Mouse (Mus musculus) CH12.LX (cell line): ENCODE measurements around the gene Nmt2. TPM values are rescaled to one million over a fixed set of nuclear protein-coding genes. Genes with fewer than 3 reads are reported as not detected.

ENCODE experiments used
- DNase-seq: peaks from one replicate; pipeline ENCODE4 v3.0.0-alpha.2; 2013; ENCODE audit errors: extremely low read depth
- H3K27ac ChIP-seq: 2 replicates; pipeline ENCODE4 v1.5.1; 2012; ENCODE audit warnings: low read depth, mild to moderate bottlenecking, control low read depth, moderate library complexity; ENCODE audit not compliant: insufficient read depth
- H3K27me3 ChIP-seq: replicated peaks from 2 replicates; pipeline ENCODE3; 2012; ENCODE audit warnings: inconsistent platforms
- H3K36me3 ChIP-seq, 2 experiments: replicated peaks in 1 of 2; 2 replicates each; pipeline versions ENCODE3 to v1.6.1; 2012; ENCODE audit warnings: inconsistent platforms in 1 of 2, low read length in 1 of 2, mild to moderate bottlenecking in 1 of 2, mixed read lengths in 1 of 2, moderate library complexity in 1 of 2; ENCODE audit not compliant: control insufficient read depth in 1 of 2, insufficient read depth in 1 of 2
- H3K4me1 ChIP-seq, 2 experiments: 2 replicates each; pipeline ENCODE4 v1.6.1; 2012; ENCODE audit warnings: inconsistent platforms in 1 of 2, moderate library complexity in 1 of 2; ENCODE audit not compliant: insufficient read depth in 2 of 2, control insufficient read depth in 1 of 2
- H3K4me2 ChIP-seq: 2 replicates; pipeline ENCODE4 v1.6.1; 2012; ENCODE audit warnings: low read depth, mild to moderate bottlenecking, control low read depth; ENCODE audit not compliant: poor library complexity, insufficient read depth, severe bottlenecking
- H3K4me3 ChIP-seq, 3 experiments: fragments of 150-350 bp in 1 of 3; sonication (generic) in 1 of 3; replicated peaks in 1 of 3; 2 replicates each; pipeline versions ENCODE3 to v1.5.1; 2011 to 2012; ENCODE audit warnings: low read depth in 2 of 3, low read length in 2 of 3, mild to moderate bottlenecking in 2 of 3, moderate library complexity in 2 of 3, control low read depth in 1 of 3, improper control_type of control experiment in 1 of 3, inconsistent platforms in 1 of 3, mixed read lengths in 1 of 3; ENCODE audit not compliant: poor library complexity in 1 of 3
- H3K79me2 ChIP-seq: replicated peaks from 2 replicates; pipeline ENCODE4 v1.6.1; 2012; ENCODE audit warnings: mild to moderate bottlenecking, moderate library complexity; ENCODE audit not compliant: control insufficient read depth, poor library complexity, insufficient read depth, severe bottlenecking; ENCODE audit errors: extremely low read depth
- H3K9ac ChIP-seq: 2 replicates; pipeline ENCODE4 v1.6.1; 2012; ENCODE audit warnings: low read depth, mild to moderate bottlenecking, control low read depth, moderate library complexity; ENCODE audit not compliant: insufficient read depth
- H3K9me3 ChIP-seq: replicated peaks from 2 replicates; pipeline ENCODE3; 2012; ENCODE audit warnings: low read length, inconsistent platforms, mixed read lengths
- CTCF ChIP-seq, 2 experiments: IDR thresholded peaks in 1 of 2; conservative IDR thresholded peaks in 1 of 2; 2 replicates each; pipeline ENCODE4 v1.5.1; 2011 to 2012; ENCODE audit warnings: low read depth in 2 of 2, low read length in 2 of 2, improper control_type of control experiment in 1 of 2, inconsistent platforms in 1 of 2, mild to moderate bottlenecking in 1 of 2, moderate library complexity in 1 of 2
- E2F4 ChIP-seq: IDR thresholded peaks from 2 replicates; pipeline ENCODE4 v1.6.1; 2011; ENCODE audit warnings: low read depth, low read length, improper control_type of control experiment; ENCODE audit not compliant: insufficient replicate concordance
- ELF1 ChIP-seq: IDR thresholded peaks from 2 replicates; pipeline ENCODE4 v1.6.1; 2014; ENCODE audit warnings: low read depth, mild to moderate bottlenecking, inconsistent platforms, low read length, improper control_type of control experiment
- EP300 ChIP-seq: IDR thresholded peaks from 2 replicates; pipeline ENCODE4 v1.6.1; 2011; ENCODE audit warnings: low read length, improper control_type of control experiment
- GABPA ChIP-seq: IDR thresholded peaks from 2 replicates; pipeline ENCODE4 v1.6.1; 2012; ENCODE audit warnings: low read depth, low read length, improper control_type of control experiment, inconsistent platforms; ENCODE audit not compliant: insufficient replicate concordance
- JUN ChIP-seq: IDR thresholded peaks from 2 replicates; pipeline ENCODE4 v1.6.1; 2011; ENCODE audit warnings: low read depth, mild to moderate bottlenecking, low read length, improper control_type of control experiment, moderate library complexity; ENCODE audit not compliant: insufficient read depth
- MAFK ChIP-seq: IDR thresholded peaks from 2 replicates; pipeline ENCODE4 v1.6.1; 2011; ENCODE audit warnings: low read length, improper control_type of control experiment; ENCODE audit not compliant: insufficient replicate concordance
- MAX ChIP-seq: IDR thresholded peaks from 2 replicates; pipeline ENCODE4 v1.6.1; 2011; ENCODE audit warnings: low read length, improper control_type of control experiment
- MAZ ChIP-seq: IDR thresholded peaks from 2 replicates; pipeline ENCODE4 v1.6.1; 2012; ENCODE audit warnings: low read depth, mild to moderate bottlenecking, inconsistent platforms, low read length, improper control_type of control experiment, moderate library complexity
- MXI1 ChIP-seq: IDR thresholded peaks from 2 replicates; pipeline ENCODE4 v1.6.1; 2011; ENCODE audit warnings: mild to moderate bottlenecking, low read depth, low read length, improper control_type of control experiment
- NELFE ChIP-seq: IDR thresholded peaks from 2 replicates; pipeline ENCODE4 v1.6.1; 2011; ENCODE audit warnings: low read depth, low read length, improper control_type of control experiment
- POLR2A ChIP-seq: IDR thresholded peaks from 2 replicates; pipeline ENCODE4 v1.6.1; 2011; ENCODE audit warnings: low read depth, mild to moderate bottlenecking, improper control_type of control experiment, low read length
- RAD21 ChIP-seq: IDR thresholded peaks from 2 replicates; pipeline ENCODE4 v1.6.1; 2011; ENCODE audit warnings: low read depth, mild to moderate bottlenecking, low read length, improper control_type of control experiment, moderate library complexity
- SMC3 ChIP-seq: IDR thresholded peaks from 2 replicates; pipeline ENCODE4 v1.6.1; 2011; ENCODE audit warnings: low read depth, low read length, improper control_type of control experiment
- USF2 ChIP-seq: conservative IDR thresholded peaks from 2 replicates; pipeline ENCODE4 v1.6.1; 2011; ENCODE audit warnings: low read depth, low read length, improper control_type of control experiment
- ZC3H11A ChIP-seq: IDR thresholded peaks from 2 replicates; pipeline ENCODE4 v1.6.1; 2012; ENCODE audit warnings: low read depth, mild to moderate bottlenecking, inconsistent platforms, low read length, improper control_type of control experiment
- ZMIZ1 ChIP-seq: IDR thresholded peaks from 2 replicates; pipeline ENCODE4 v1.6.1; 2012; ENCODE audit warnings: low read depth, mild to moderate bottlenecking, inconsistent platforms, low read length, improper control_type of control experiment
- ZNF384 ChIP-seq: IDR thresholded peaks from 2 replicates; pipeline ENCODE4 v1.6.1; 2012; ENCODE audit warnings: low read depth, low read length, improper control_type of control experiment, inconsistent platforms
- dilution Hi-C: fragments of 300-500 bp; cut with MboI; formaldehyde crosslinking; loops from 2 replicates; pipeline ENCODE4 v1.14.3; 2020; ENCODE audit warnings: low sequenced_read_pairs; ENCODE audit not compliant: extremely low pct_unique_long_range_greater_than_20kb, extremely low pct_ligation_motif_present
- in situ Hi-C: fragments of 300-500 bp; cut with MboI; formaldehyde crosslinking; loops from 3 replicates; pipeline ENCODE4 v1.14.3; 2019; ENCODE audit warnings: low sequenced_read_pairs, low pct_ligation_motif_present, low pct_unique_long_range_greater_than_20kb, mixed read lengths
- polyA plus RNA-seq: library from polyadenylated mRNA; unstranded; fragments of >175 nt; gene quantifications from 2 replicates; pipeline ENCODE4 v1.2.1, GENCODE M21; 2012; ENCODE audit warnings: low read depth; ENCODE audit not compliant: insufficient read length
- total RNA-seq, 2 experiments: library from RNA; depleted of rRNA; stranded (reverse); fragments of 300-350 nt in 1 of 2; fragments of >200 nt in 1 of 2; gene quantifications; 2 replicates each; pipeline ENCODE4 v1.2.3; 2012 to 2014

Nmt2 gene
- total and polyA plus RNA-seq, 3 experiments = 10.0 to 15.9 (median 15.6) TPM

DNA sequence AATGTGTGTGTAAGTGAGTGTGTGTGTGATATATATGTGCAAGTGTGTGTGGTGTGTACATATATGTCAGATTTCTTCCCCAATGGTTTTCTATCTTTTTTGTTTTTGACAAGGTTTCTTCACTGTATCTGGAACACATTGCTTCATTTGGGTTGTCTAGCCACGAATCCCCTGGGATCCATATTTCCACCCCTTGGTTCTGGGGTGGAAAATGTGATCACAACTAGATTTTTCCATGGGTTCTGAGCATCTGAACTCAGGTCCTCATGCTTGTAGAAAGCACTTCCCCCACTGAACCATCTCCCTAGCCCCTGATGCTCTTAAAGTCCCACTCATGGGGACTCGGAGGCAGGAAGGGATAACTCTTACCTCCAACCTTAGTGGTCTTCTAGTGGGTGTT lies 10.7 kb upstream of the Nmt2 start:
- H3K27me3 ChIP-seq = no peaks in the 10 kb centered on the region
- no peaks in the 10 kb centered on the region for H3K9me3 ChIP-seq
- H3K27ac ChIP-seq = no peak overlapping the region
- no peaks in the 10 kb centered on the region for H3K36me3 ChIP-seq
- peaks cover 0 to 19% of the 10 kb centered on the region in 2 experiments; a peak in 2 of 4 replicates for H3K4me1 ChIP-seq
- H3K9ac ChIP-seq = no peak overlapping the region
- no peak overlapping the region for H3K4me3 ChIP-seq
- dilution Hi-C loops = no loop called here
- H3K4me2 ChIP-seq = no peak overlapping the region
- in situ Hi-C loops = no loop called here
- peak; percentile 48 for DNase-seq
- TF ChIP-seq ZC3H11A = no peak
- TF ChIP-seq JUN = peak; percentile 59; the same call in 1 of the 2 replicates
- peak; percentile 68 for TF ChIP-seq EP300
- no peak for TF ChIP-seq SMC3
- H3K79me2 ChIP-seq = no peaks in the 10 kb centered on the region

DNA sequence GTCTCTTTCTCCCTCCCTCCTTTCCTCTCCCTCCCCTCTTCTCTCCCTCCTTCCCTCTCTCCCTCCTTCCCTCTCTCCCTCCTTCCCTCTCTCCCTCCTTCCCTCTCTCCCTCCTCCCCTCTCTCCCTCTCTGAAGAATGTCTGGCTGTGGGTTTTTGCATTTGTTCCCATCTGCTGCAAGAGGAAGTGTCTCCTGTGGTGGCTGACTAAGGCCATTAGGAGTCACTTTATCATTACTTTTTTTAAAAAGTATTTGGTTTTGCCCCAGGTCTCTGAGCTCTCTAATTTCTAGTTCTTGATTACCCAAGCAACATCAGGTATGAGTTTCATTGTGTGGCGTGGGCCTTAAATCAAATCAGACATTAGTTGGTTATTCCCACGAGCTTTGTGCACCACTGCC lies 7.9 kb upstream of the Nmt2 start:
- dilution Hi-C loops (no loop called here), in situ Hi-C loops (no loop called here)
- Histone ChIP-seq H3K27ac (no peak overlapping the region), H3K9ac (no peak overlapping the region), H3K4me2 (no peak overlapping the region), H3K9me3 (no peaks in the 10 kb centered on the region), H3K79me2 (no peaks in the 10 kb centered on the region), H3K4me3 (no peak overlapping the region), H3K4me1 (peaks cover 0 to 19% of the 10 kb centered on the region in 2 experiments; a peak in 2 of 4 replicates), H3K36me3 (no peaks in the 10 kb centered on the region), H3K27me3 (no peaks in the 10 kb centered on the region)
- DNase-seq = no peak
- TF ChIP-seq MAX (no peak), POLR2A (no peak), ELF1 (no peak), ZC3H11A (no peak), MXI1 (no peak), NELFE (no peak), GABPA (no peak), JUN (no peak), RAD21 (no peak), E2F4 (no peak), MAFK (no peak), CTCF (conservative IDR thresholded peaks at IDR 0.05 in 1 of 2, IDR thresholded peaks at IDR 0.05 in 1 of 2; ENCODE audit: low read depth in 2 of 2, low read length in 2 of 2) (no peak), SMC3 (no peak), USF2 (no peak), MAZ (no peak), ZNF384 (no peak), ZMIZ1 (no peak)
